Mouse (Mus musculus) lung, embryonic 14.5 days (tissue): ENCODE measurements around the gene E2f1. TPM values are rescaled to one million over a fixed set of nuclear protein-coding genes. Genes with fewer than 3 reads are reported as not detected.

ENCODE experiments used
- ATAC-seq: fragments of 200-750 bp; cut with Nextera tagmentation; 2 replicates; pipeline ENCODE4 v1.8.0; 2017; ENCODE audit warnings: mild to moderate bottlenecking, moderate TSS enrichment, moderate library complexity; ENCODE audit not compliant: insufficient read depth
- DNase-seq: peaks from one replicate; pipeline ENCODE4 v3.0.0-alpha.2; 2015
- H3K27ac ChIP-seq: fragments of 300-500 bp; sonication (generic); 2 replicates; pipeline ENCODE4 v1.5.1; 2014; ENCODE audit warnings: low read depth, mild to moderate bottlenecking, moderate library complexity
- H3K27me3 ChIP-seq: fragments of 300-500 bp; sonication (generic); 2 replicates; pipeline ENCODE4 v1.6.1; 2014; ENCODE audit warnings: low read length, control low read depth; ENCODE audit not compliant: insufficient read depth
- H3K36me3 ChIP-seq: fragments of 300-500 bp; sonication (generic); 2 replicates; pipeline ENCODE4 v1.6.1; 2014; ENCODE audit warnings: control low read depth; ENCODE audit not compliant: insufficient read depth
- H3K4me1 ChIP-seq: fragments of 300-500 bp; sonication (generic); 2 replicates; pipeline ENCODE4 v1.6.1; 2014; ENCODE audit warnings: antibody characterized with exemption, control low read depth; ENCODE audit not compliant: insufficient read depth
- H3K4me2 ChIP-seq: fragments of 300-500 bp; sonication (generic); 2 replicates; pipeline ENCODE4 v1.6.1; 2014; ENCODE audit warnings: mild to moderate bottlenecking
- H3K4me3 ChIP-seq: fragments of 300-500 bp; sonication (generic); 2 replicates; pipeline ENCODE4 v1.5.1; 2014; ENCODE audit warnings: low read depth, low read length
- H3K9ac ChIP-seq: fragments of 300-500 bp; sonication (generic); 2 replicates; pipeline ENCODE4 v1.6.1; 2014
- H3K9me3 ChIP-seq: fragments of 300-500 bp; sonication (generic); 2 replicates; pipeline ENCODE4 v1.6.1; 2016; ENCODE audit warnings: low read depth, low read length, control low read depth
- CTCF ChIP-seq: IDR thresholded peaks from 2 replicates; pipeline ENCODE4 v1.5.1; 2016; ENCODE audit warnings: antibody characterized with exemption, low read depth
- WGBS: fragments of 180-500 bp; shearing (Covaris S2); extraction: QIAGEN DNeasy Blood & Tissue Kit; methylation state at CpG from one replicate; pipeline ENCODE4 v1.1.7; 2014; 5-methylcytosine and 5-hydroxymethylcytosine counted together
- polyA plus RNA-seq: library from polyadenylated mRNA; unstranded; fragments of >200 nt; fragmentation: Nextera tagmentation; extraction: Ambion mirVana; gene quantifications from 2 replicates; pipeline ENCODE4 v1.2.1, GENCODE M21; 2014

The E2f1 gene
- polyA plus RNA-seq, 1 experiment from 2014 or later = 13.6 TPM

- H3K9me3 ChIP-seq = no peaks in the 10 kb centered on the region
- ATAC-seq (peak; percentile 9; the same call in 1 of the 2 replicates), DNase-seq (peak; percentile 30)
- TF ChIP-seq CTCF = 0 out of 2 replicates have a peak, but pooled peaks have one; percentile 1
- H3K27me3 ChIP-seq = peaks cover 27% of the 10 kb centered on the region
- H3K9ac ChIP-seq = no peak overlapping the region
- H3K4me1 ChIP-seq = peaks cover 17% of the 10 kb centered on the region
- H3K27ac ChIP-seq = no peak overlapping the region
- no peaks in the 10 kb centered on the region for H3K36me3 ChIP-seq
- H3K4me2 ChIP-seq = peak overlapping the region; percentile 54
- no peak overlapping the region for H3K4me3 ChIP-seq
- 26% methylated on average over 21 of the region's 21 CpGs for WGBS
Measured at GRCm38 (mm10) chr2:154551927-154552326, 17.8 kb downstream of the E2f1 start.

- Histone ChIP-seq H3K27ac (no peak within 1 kb of the TSS), H3K9ac (no peak within 1 kb of the TSS), H3K4me2 (peak within 1 kb of the TSS; percentile 54), H3K9me3 (no peaks in the 10 kb centered on the region), H3K27me3 (peaks cover 27% of the 10 kb centered on the region), H3K36me3 (no peaks in the 10 kb centered on the region), H3K4me1 (peaks cover 17% of the 10 kb centered on the region), H3K4me3 (no peak within 1 kb of the TSS)
- DNase-seq (no peak), ATAC-seq (no peak)
- no peak for TF ChIP-seq CTCF
- WGBS = 81% methylated on average over 4 of the region's 4 CpGs
Measured at GRCm38 (mm10) chr2:154551476-154551875, 18.2 kb downstream of the E2f1 start, which contains the start of gene Actl10. Actl10 (plus strand) TSS chr2:154551776.

- DNase-seq (no peak), ATAC-seq (no peak)
- WGBS = 67% methylated on average over 2 of the region's 2 CpGs
- Histone ChIP-seq H3K27ac (no peak overlapping the region), H3K4me1 (peaks cover 17% of the 10 kb centered on the region), H3K36me3 (0 out of 2 replicates have a peak, but pooled peaks cover 2% of the 10 kb centered on the region), H3K9ac (no peak overlapping the region), H3K27me3 (peaks cover 27% of the 10 kb centered on the region), H3K9me3 (no peaks in the 10 kb centered on the region), H3K4me2 (no peak overlapping the region), H3K4me3 (no peak overlapping the region)
- TF ChIP-seq CTCF = no peak
Measured at GRCm38 (mm10) chr2:154550937-154551336, 18.8 kb downstream of the E2f1 start.

GRCm38 (mm10) chr2:154549886-154550189, 19.9 kb downstream of the E2f1 start:
- TF ChIP-seq CTCF = no peak
- H3K4me3 ChIP-seq = peak overlapping the region; percentile 39
- H3K9ac ChIP-seq = no peak overlapping the region
- H3K9me3 ChIP-seq = no peaks in the 10 kb centered on the region
- peak overlapping the region; percentile 90 for H3K4me2 ChIP-seq
- WGBS = 15% methylated on average over 20 of the region's 20 CpGs
- 0 out of 2 replicates have a peak, but pooled peaks cover 3% of the 10 kb centered on the region for H3K36me3 ChIP-seq
- peaks cover 17% of the 10 kb centered on the region for H3K4me1 ChIP-seq
- no peak overlapping the region for H3K27ac ChIP-seq
- H3K27me3 ChIP-seq = peaks cover 27% of the 10 kb centered on the region
- DNase-seq (no peak), ATAC-seq (no peak)

- DNase-seq (peak; percentile 90), ATAC-seq (peak; percentile 76)
- Histone ChIP-seq H3K9me3 (no peaks in the 10 kb centered on the region), H3K27ac (no peak overlapping the region; the same call in 1 of the 2 replicates), H3K9ac (peak overlapping the region; percentile 42), H3K4me3 (peak overlapping the region; percentile 39), H3K4me2 (peak overlapping the region; percentile 90), H3K36me3 (0 out of 2 replicates have a peak, but pooled peaks cover 3% of the 10 kb centered on the region), H3K4me1 (peaks cover 17% of the 10 kb centered on the region), H3K27me3 (peaks cover 27% of the 10 kb centered on the region)
- 2% methylated on average over 48 of the region's 48 CpGs for WGBS
- no peak for TF ChIP-seq CTCF
Measured at GRCm38 (mm10) chr2:154549127-154549885, 20.4 kb downstream of the E2f1 start.

GRCm38 (mm10) chr2:154548688-154549087, 21.0 kb downstream of the E2f1 start:
- peaks cover 17% of the 10 kb centered on the region for H3K4me1 ChIP-seq
- peaks cover 27% of the 10 kb centered on the region for H3K27me3 ChIP-seq
- H3K36me3 ChIP-seq = 0 out of 2 replicates have a peak, but pooled peaks cover 3% of the 10 kb centered on the region
- no peak for TF ChIP-seq CTCF
- no peak overlapping the region for H3K27ac ChIP-seq
- ATAC-seq (no peak), DNase-seq (peak; percentile 38)
- no peak overlapping the region for H3K9ac ChIP-seq
- 57% methylated on average over 3 of the region's 3 CpGs for WGBS
- no peaks in the 10 kb centered on the region for H3K9me3 ChIP-seq
- no peak overlapping the region for H3K4me3 ChIP-seq
- H3K4me2 ChIP-seq = peak overlapping the region; percentile 90; the same call in 1 of the 2 replicates

GRCm38 (mm10) chr2:154546711-154547110, 23.0 kb downstream of the E2f1 start, which contains the start of gene 1700003F12Rik:
1700003F12Rik (plus strand) TSS chr2:154547085.
- peaks cover 20% of the 10 kb centered on the region for H3K27me3 ChIP-seq
- H3K4me1 ChIP-seq = peaks cover 11% of the 10 kb centered on the region
- H3K4me2 ChIP-seq = no peak within 1 kb of the TSS
- no peak within 1 kb of the TSS for H3K4me3 ChIP-seq
- H3K9me3 ChIP-seq = no peaks in the 10 kb centered on the region
- ATAC-seq (no peak), DNase-seq (no peak)
- TF ChIP-seq CTCF = no peak
- H3K36me3 ChIP-seq = 0 out of 2 replicates have a peak, but pooled peaks cover 3% of the 10 kb centered on the region
- WGBS = 91% methylated on average over 10 of the region's 10 CpGs
- no peak within 1 kb of the TSS for H3K9ac ChIP-seq
- no peak within 1 kb of the TSS for H3K27ac ChIP-seq
